Mouse (Mus musculus) stomach, postnatal 0 days (tissue): ENCODE results near the gene Zbtb20.

Source experiments
- CTCF ChIP-seq: IDR thresholded peaks from 2 replicates; pipeline ENCODE4 v1.5.1; 2016; ENCODE audit warnings: antibody characterized with exemption, low read depth, mild to moderate bottlenecking, moderate library complexity
- EP300 ChIP-seq: optimal IDR thresholded peaks from 2 replicates; pipeline ENCODE3; 2016; ENCODE audit warnings: antibody characterized with exemption

DNA sequence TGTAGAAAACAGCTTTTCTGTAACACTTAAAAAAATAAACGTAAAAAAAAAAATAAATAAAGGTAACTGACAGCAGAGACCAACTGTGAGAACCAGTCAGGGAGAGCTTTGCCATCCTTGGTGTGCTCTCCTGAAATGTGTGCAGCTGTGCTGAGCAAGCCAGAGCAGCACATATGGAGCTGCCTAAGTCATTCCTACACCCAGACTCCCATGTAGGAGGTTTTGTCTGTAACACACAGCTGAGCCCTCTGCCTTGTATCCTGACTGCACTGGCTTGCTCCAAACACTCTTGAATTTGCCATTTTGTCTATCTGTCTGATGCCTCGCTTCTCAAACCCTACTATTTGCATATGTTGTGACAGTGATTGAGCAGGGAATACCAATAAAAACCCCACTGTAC is 815.2 kb downstream of the Zbtb20 start:
- TF ChIP-seq CTCF (no peak), EP300 (no peak)
